Mouse (Mus musculus): ENCODE results near the gene Tle2. TPM values are rescaled to one million over a fixed set of nuclear protein-coding genes. Genes with fewer than 3 reads are reported as not detected.
A peak's percentile ranks its signal among the peaks of the same experiment; 100 is the strongest.

Gene Tle2
- total and polyA plus RNA-seq, 2 experiments: 3.0 to 56.0 TPM

DNA sequence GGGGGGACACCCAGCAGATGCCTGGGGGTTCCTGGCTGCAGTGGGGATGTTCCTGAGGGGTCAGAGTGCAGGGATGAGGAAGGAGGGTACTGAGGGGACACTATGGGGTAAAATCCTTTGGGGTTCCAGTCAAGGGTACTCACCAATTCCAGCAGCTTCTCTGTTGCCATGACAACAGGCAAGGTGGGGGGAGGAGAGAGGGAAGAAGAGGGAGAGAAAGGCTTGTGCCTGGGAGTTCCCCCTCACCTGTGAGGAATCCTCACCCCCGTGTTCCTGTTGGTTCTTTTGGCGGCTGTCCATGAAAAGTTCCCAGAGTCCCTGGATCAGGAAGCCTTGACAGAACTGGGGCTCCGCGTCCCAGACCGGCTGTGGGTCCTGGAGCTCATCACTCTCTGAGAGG, 21.2 kb downstream of the Tle2 start:
- Histone ChIP-seq H3K9ac (ENCODE audit: low read depth, low read length) (no peak overlapping the region), H3K4me1 (ENCODE audit: control insufficient read depth, insufficient read depth, low read length) (no peaks in the 10 kb centered on the region)
- TF ChIP-seq CTCF (IDR thresholded peaks at IDR 0.05; ENCODE audit: low read depth, low read length) (no peak), POLR2A (IDR thresholded peaks at IDR 0.05; ENCODE audit: extremely low read depth, insufficient read depth, low read length) (no peak)

GRCm38 (mm10) chr10:81596611-81597010, 22.2 kb downstream of the Tle2 start:
- no peaks in the 10 kb centered on the region for H3K36me3 ChIP-seq (ENCODE audit: control insufficient read depth, insufficient read depth, low read length)
- 16% methylated on average over 10 of the region's 10 CpGs for WGBS
- no peak overlapping the region for H3K9ac ChIP-seq (ENCODE audit: low read depth, low read length)
- H3K27ac ChIP-seq (replicated peaks; ENCODE audit: insufficient read depth, low read depth, low read length): no peak overlapping the region
- H3K4me3 ChIP-seq (ENCODE audit: insufficient read depth, low read depth, low read length): no peak overlapping the region
- no peak for DNase-seq (ENCODE audit: extremely low read depth, low read depth, low spot score)
- H3K4me1 ChIP-seq (ENCODE audit: control insufficient read depth, insufficient read depth, low read length): peaks cover 2% of the 10 kb centered on the region; the same call in 1 of the 2 replicates
- no peak for TF ChIP-seq CTCF (IDR thresholded peaks at IDR 0.05; ENCODE audit: low read depth, low read length)
- no peak for TF ChIP-seq POLR2A (IDR thresholded peaks at IDR 0.05; ENCODE audit: extremely low read depth, insufficient read depth, low read length)
- no peaks in the 10 kb centered on the region for H3K27me3 ChIP-seq (ENCODE audit: control insufficient read depth, insufficient read depth, low read length)
- no peaks in the 10 kb centered on the region for H3K79me2 ChIP-seq (ENCODE audit: control insufficient read depth, insufficient read depth, low read length)

More for the DNA sequence above, 21.2 kb downstream of the Tle2 start:
- no peak for DNase-seq (ENCODE audit: extremely low read depth, low read depth, low spot score)
- Histone ChIP-seq H3K27me3 (ENCODE audit: control insufficient read depth, insufficient read depth, low read length) (no peaks in the 10 kb centered on the region), H3K4me3 (ENCODE audit: insufficient read depth, low read depth, low read length) (no peak overlapping the region), H3K27ac (replicated peaks; ENCODE audit: insufficient read depth, low read depth, low read length) (no peak overlapping the region), H3K36me3 (ENCODE audit: control insufficient read depth, insufficient read depth, low read length) (no peaks in the 10 kb centered on the region), H3K79me2 (ENCODE audit: control insufficient read depth, insufficient read depth, low read length) (no peaks in the 10 kb centered on the region)
- 72% methylated on average over 5 of the region's 5 CpGs for WGBS

GRCm38 (mm10) chr10:81597137-81597950, 23.0 kb downstream of the Tle2 start:
- Histone ChIP-seq H3K4me1 (ENCODE audit: control insufficient read depth, insufficient read depth, low read length) (peaks cover 4% of the 10 kb centered on the region; the same call in 1 of the 2 replicates), H3K79me2 (ENCODE audit: control insufficient read depth, insufficient read depth, low read length) (no peaks in the 10 kb centered on the region), H3K36me3 (ENCODE audit: control insufficient read depth, insufficient read depth, low read length) (no peaks in the 10 kb centered on the region), H3K27ac (replicated peaks; ENCODE audit: insufficient read depth, low read depth, low read length) (no peak overlapping the region), H3K27me3 (ENCODE audit: control insufficient read depth, insufficient read depth, low read length) (no peaks in the 10 kb centered on the region), H3K4me3 (ENCODE audit: insufficient read depth, low read depth, low read length) (peak overlapping the region; percentile 36; the same call in 1 of the 2 replicates), H3K9ac (ENCODE audit: low read depth, low read length) (peak overlapping the region; percentile 48)
- no peak for DNase-seq (ENCODE audit: extremely low read depth, low read depth, low spot score)
- TF ChIP-seq POLR2A (IDR thresholded peaks at IDR 0.05; ENCODE audit: extremely low read depth, insufficient read depth, low read length) (no peak), CTCF (IDR thresholded peaks at IDR 0.05; ENCODE audit: low read depth, low read length) (no peak)
- WGBS: 17% methylated on average over 12 of the region's 12 CpGs

DNA sequence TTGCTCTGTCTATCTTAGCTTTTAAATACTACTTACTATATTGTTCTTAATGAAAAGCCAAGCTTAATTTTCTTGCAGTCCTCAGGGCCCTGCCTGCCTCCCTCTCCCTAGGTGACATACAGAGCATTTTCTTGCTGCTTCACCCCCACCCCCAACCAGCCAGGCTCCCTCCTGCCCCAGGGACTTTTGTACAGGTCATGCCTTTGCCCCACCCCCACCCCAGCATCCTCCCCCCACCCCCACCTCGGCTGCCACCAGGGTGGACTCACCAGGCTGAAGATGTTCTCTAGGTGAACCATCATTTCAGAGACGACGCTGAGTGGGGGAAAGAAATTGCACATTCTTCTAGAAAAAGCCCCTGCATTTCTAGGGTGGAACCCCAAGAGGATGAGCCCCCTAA, 24.0 kb downstream of the Tle2 start:
- 56% methylated on average over 3 of the region's 3 CpGs for WGBS
- Histone ChIP-seq H3K27ac (replicated peaks; ENCODE audit: insufficient read depth, low read depth, low read length) (no peak overlapping the region), H3K36me3 (ENCODE audit: control insufficient read depth, insufficient read depth, low read length) (no peaks in the 10 kb centered on the region), H3K4me3 (ENCODE audit: insufficient read depth, low read depth, low read length) (no peak overlapping the region), H3K9ac (ENCODE audit: low read depth, low read length) (no peak overlapping the region), H3K4me1 (ENCODE audit: control insufficient read depth, insufficient read depth, low read length) (peaks cover 6% of the 10 kb centered on the region; the same call in 1 of the 2 replicates), H3K27me3 (ENCODE audit: control insufficient read depth, insufficient read depth, low read length) (no peaks in the 10 kb centered on the region), H3K79me2 (ENCODE audit: control insufficient read depth, insufficient read depth, low read length) (no peaks in the 10 kb centered on the region)
- TF ChIP-seq CTCF (IDR thresholded peaks at IDR 0.05; ENCODE audit: low read depth, low read length): no peak
- no peak for TF ChIP-seq POLR2A (IDR thresholded peaks at IDR 0.05; ENCODE audit: extremely low read depth, insufficient read depth, low read length)
- no peak for DNase-seq (ENCODE audit: extremely low read depth, low read depth, low spot score)

DNA sequence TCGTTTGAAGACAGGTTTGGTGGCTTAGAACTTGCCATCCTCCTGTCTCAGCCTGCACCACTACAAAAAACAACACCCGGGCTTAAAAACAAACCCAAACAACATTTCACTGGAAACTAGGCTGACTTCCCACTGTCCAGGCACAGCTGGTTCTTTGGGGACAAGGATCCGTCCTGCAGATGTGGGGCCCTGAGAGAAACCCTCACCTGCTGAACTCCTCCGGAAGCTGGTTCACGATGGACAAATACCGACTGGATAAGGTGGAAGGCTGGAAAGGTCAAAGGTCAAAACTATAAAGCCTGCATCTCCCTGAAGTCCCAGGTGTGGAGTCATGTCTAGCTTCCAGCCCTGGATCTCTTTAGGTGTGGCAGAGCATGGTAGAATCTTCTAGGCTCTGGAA, 24.5 kb downstream of the Tle2 start:
- Histone ChIP-seq H3K27ac (replicated peaks; ENCODE audit: insufficient read depth, low read depth, low read length) (no peak overlapping the region), H3K4me3 (ENCODE audit: insufficient read depth, low read depth, low read length) (no peak overlapping the region), H3K27me3 (ENCODE audit: control insufficient read depth, insufficient read depth, low read length) (no peaks in the 10 kb centered on the region), H3K79me2 (ENCODE audit: control insufficient read depth, insufficient read depth, low read length) (no peaks in the 10 kb centered on the region), H3K9ac (ENCODE audit: low read depth, low read length) (no peak overlapping the region), H3K4me1 (ENCODE audit: control insufficient read depth, insufficient read depth, low read length) (peaks cover 6% of the 10 kb centered on the region; the same call in 1 of the 2 replicates), H3K36me3 (ENCODE audit: control insufficient read depth, insufficient read depth, low read length) (no peaks in the 10 kb centered on the region)
- DNase-seq (ENCODE audit: extremely low read depth, low read depth, low spot score): no peak
- 25% methylated on average over 6 of the region's 6 CpGs for WGBS
- no peak for TF ChIP-seq CTCF (IDR thresholded peaks at IDR 0.05; ENCODE audit: low read depth, low read length)
- no peak for TF ChIP-seq POLR2A (IDR thresholded peaks at IDR 0.05; ENCODE audit: extremely low read depth, insufficient read depth, low read length)

- no peaks in the 10 kb centered on the region for H3K27me3 ChIP-seq (ENCODE audit: control insufficient read depth, insufficient read depth, low read length)
- H3K4me3 ChIP-seq (ENCODE audit: insufficient read depth, low read depth, low read length): no peak overlapping the region
- WGBS: 79% methylated on average over 5 of the region's 5 CpGs
- no peaks in the 10 kb centered on the region for H3K79me2 ChIP-seq (ENCODE audit: control insufficient read depth, insufficient read depth, low read length)
- H3K9ac ChIP-seq (ENCODE audit: low read depth, low read length): no peak overlapping the region
- DNase-seq (ENCODE audit: extremely low read depth, low read depth, low spot score): no peak
- peaks cover 7% of the 10 kb centered on the region for H3K4me1 ChIP-seq (ENCODE audit: control insufficient read depth, insufficient read depth, low read length)
- no peak overlapping the region for H3K27ac ChIP-seq (replicated peaks; ENCODE audit: insufficient read depth, low read depth, low read length)
- TF ChIP-seq POLR2A (IDR thresholded peaks at IDR 0.05; ENCODE audit: extremely low read depth, insufficient read depth, low read length) (no peak), CTCF (IDR thresholded peaks at IDR 0.05; ENCODE audit: low read depth, low read length) (no peak)
- no peaks in the 10 kb centered on the region for H3K36me3 ChIP-seq (ENCODE audit: control insufficient read depth, insufficient read depth, low read length)
These were observed 25.3 kb downstream of the Tle2 start for GRCm38 (mm10) chr10:81599630-81600029.

Measured in liver, adult 2 months (tissue).